11 mouse cellular contexts compared by ENCODE assay signal in the genomic region with DNA sequence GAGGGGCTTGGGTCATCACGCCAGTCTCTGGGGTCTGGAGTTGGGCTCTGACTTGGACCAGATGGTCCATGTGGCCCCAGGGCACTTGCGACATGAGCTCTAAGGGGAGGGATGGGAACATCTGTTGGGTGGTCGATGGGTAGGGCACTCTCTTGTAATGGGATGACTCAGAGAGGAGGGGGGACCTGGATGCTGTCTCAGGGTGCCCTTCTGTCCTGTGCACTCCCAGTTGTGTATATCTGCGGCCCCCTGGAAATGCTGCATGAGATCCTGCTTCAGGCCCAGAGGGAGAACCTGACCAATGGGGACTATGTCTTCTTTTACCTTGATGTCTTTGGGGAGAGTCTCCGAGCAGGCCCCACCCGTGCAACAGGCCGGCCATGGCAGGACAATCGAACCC. TPM values are rescaled to one million over a fixed set of nuclear protein-coding genes. Genes with fewer than 3 reads are reported as not detected.
DNase-seq lines count a peak whose midpoint lies in the region; ATAC-seq and TF ChIP-seq lines count a peak whose summit lies in the region.
"Had no signal": no experiment of that assay in that cellular context is flagged by ENCODE, and none has a peak within 500 bp of the region (broad histone marks: within the 10 kb centered on the region; RNA-seq: fewer than 3 reads in every experiment).

No protein-coding gene starts in this region.

- no peak for ATAC-seq in heart, embryonic 15.5 days (replicated peaks; ENCODE audit: insufficient number of reproducible peaks, insufficient read depth, low FRiP score, low read depth)
- no peak for ATAC-seq in forebrain, embryonic 12.5 days (ENCODE audit: low FRiP score)

- 85% methylated on average over 8 of the region's 8 CpGs for WGBS in heart, embryonic 15.5 days
- WGBS in forebrain, embryonic 12.5 days: 85% methylated on average over 8 of the region's 8 CpGs
- WGBS in midbrain, embryonic 10.5 days: 86% methylated on average over 8 of the region's 8 CpGs

- H3K4me3 ChIP-seq in heart, embryonic 15.5 days: no peak overlapping the region
- no peak overlapping the region for H3K4me3 ChIP-seq in forebrain, embryonic 12.5 days (replicated peaks)
- peak overlapping the region; percentile 75 for H3K4me3 ChIP-seq in midbrain, embryonic 10.5 days
- H3K4me3 ChIP-seq: myocyte had no signal

- H3K4me2 ChIP-seq in heart, embryonic 15.5 days: peak overlapping the region; percentile 95
- peak overlapping the region; percentile 94 for H3K4me2 ChIP-seq in forebrain, embryonic 12.5 days

- no peak for DNase-seq in heart, postnatal 25 days (ENCODE audit: low spot score)
- DNase-seq in brain, embryonic 14.5 days (ENCODE audit: low read depth): peak; percentile 22
- no peak for DNase-seq in midbrain, embryonic 10.5 days (ENCODE audit: low spot score)
- DNase-seq in yolk sac, embryonic 10.5 days (ENCODE audit: low spot score): no peak
- no peak for DNase-seq in gastrocnemius, postnatal 25 days
- DNase-seq in gastrocnemius, postnatal 4 days (ENCODE audit: low spot score in 2 of 2): no peak
- DNase-seq: kidney, adult 2 months had no signal

- H3K9ac ChIP-seq in heart, embryonic 15.5 days: no peak overlapping the region; the same call in 1 of the 2 replicates
- H3K9ac ChIP-seq in forebrain, embryonic 12.5 days: no peak overlapping the region

- intact Hi-C loops in heart, postnatal 25 days (cut with DNase I): loop anchor here (2.0 to 5.0 kb wide), 2 partner anchors 22 to 56 kb away; a partner anchor contains a TSS

- peaks cover 42% of the 10 kb centered on the region for H3K4me1 ChIP-seq in heart, embryonic 15.5 days (replicated peaks)
- peaks cover 37% of the 10 kb centered on the region for H3K4me1 ChIP-seq in forebrain, embryonic 12.5 days
- peaks cover 50% of the 10 kb centered on the region for H3K4me1 ChIP-seq in midbrain, embryonic 10.5 days

- no peaks in the 10 kb centered on the region for H3K9me3 ChIP-seq in heart, embryonic 15.5 days (replicated peaks)
- no peaks in the 10 kb centered on the region for H3K9me3 ChIP-seq in forebrain, embryonic 12.5 days
- no peaks in the 10 kb centered on the region for H3K9me3 ChIP-seq in midbrain, embryonic 10.5 days (replicated peaks)

- peaks cover 7% of the 10 kb centered on the region; the same call in 1 of the 2 replicates for H3K27me3 ChIP-seq in heart, embryonic 15.5 days
- peaks cover 12% of the 10 kb centered on the region for H3K27me3 ChIP-seq in forebrain, embryonic 12.5 days
- peaks cover 31% of the 10 kb centered on the region for H3K27me3 ChIP-seq in midbrain, embryonic 10.5 days (ENCODE audit: low read depth, poor library complexity, severe bottlenecking)

- H3K27ac ChIP-seq in heart, embryonic 15.5 days: no peak overlapping the region
- H3K27ac ChIP-seq in forebrain, embryonic 12.5 days: no peak overlapping the region
- 0 out of 2 replicates have a peak overlapping the region, but pooled peaks have one; percentile 28 for H3K27ac ChIP-seq in midbrain, embryonic 10.5 days (replicated peaks)

- no peak for TF ChIP-seq CTCF in brain, embryonic 14.5 days (IDR thresholded peaks at IDR 0.05; ENCODE audit: borderline replicate concordance, extremely low read depth, insufficient read depth, insufficient read length)

- no peak for TF ChIP-seq POLR2A in brain, embryonic 14.5 days (IDR thresholded peaks at IDR 0.05; ENCODE audit: borderline replicate concordance, extremely low read depth, insufficient read depth, insufficient read length, poor library complexity, severe bottlenecking)

- no peaks in the 10 kb centered on the region for H3K36me3 ChIP-seq in heart, embryonic 15.5 days
- H3K36me3 ChIP-seq in forebrain, embryonic 12.5 days (replicated peaks): no peaks in the 10 kb centered on the region
- H3K36me3 ChIP-seq in midbrain, embryonic 10.5 days: no peaks in the 10 kb centered on the region

RNA-seq across cellular contexts. Expression of a gene that starts 1.6 kb away (rescaled TPM):
- 6.7 and 10.8 TPM in 2 replicates for polyA plus RNA-seq in heart, embryonic 15.5 days (2015; fragmentation: Nextera tagmentation; extraction: Ambion mirVana)
- 10 to 100 TPM; 35.9 to 42.4 TPM for total RNA-seq in heart, postnatal 25 days (2021)
- polyA plus RNA-seq in brain, embryonic 14.5 days (2012; rRNA removed): 61.7 and 65.6 TPM in 2 replicates
- polyA plus RNA-seq in forebrain, embryonic 12.5 days (2016; fragmentation: Nextera tagmentation; extraction: Ambion mirVana): 11.6 and 14.9 TPM in 2 replicates
- polyA plus RNA-seq in midbrain, embryonic 10.5 days (2016; fragmentation: Nextera tagmentation; extraction: Ambion mirVana): 11.7 and 14.3 TPM in 2 replicates
- total RNA-seq in gastrocnemius, postnatal 25 days (2021): 10 to 100 TPM; 32.5 to 36.6 TPM
- 10 to 100 TPM; 42.9 to 49.7 TPM for total RNA-seq in gastrocnemius, postnatal 4 days (2021)

RNA-seq across cellular contexts. Expression of a gene that starts 20.1 kb away (rescaled TPM):
- 0.30 and 0.77 TPM in 2 replicates for polyA plus RNA-seq in heart, embryonic 15.5 days (2015; fragmentation: Nextera tagmentation; extraction: Ambion mirVana)
- under 1 TPM; 0.21 to 0.31 TPM for total RNA-seq in heart, postnatal 25 days (2021)
- 7.3 and 9.0 TPM in 2 replicates for polyA plus RNA-seq in brain, embryonic 14.5 days (2012; rRNA removed)
- 4.3 and 4.6 TPM in 2 replicates for polyA plus RNA-seq in forebrain, embryonic 12.5 days (2016; fragmentation: Nextera tagmentation; extraction: Ambion mirVana)
- 3.0 and 4.3 TPM in 2 replicates for polyA plus RNA-seq in midbrain, embryonic 10.5 days (2016; fragmentation: Nextera tagmentation; extraction: Ambion mirVana)
- under 1 TPM in 1 of 2 experiments, not detected in 1; 0.33 TPM for total RNA-seq in gastrocnemius, postnatal 25 days (2021)
- total RNA-seq in gastrocnemius, postnatal 4 days (2021): under 1 TPM in 1 of 2 experiments, not detected in 1; 0.26 TPM
- total RNA-seq: gastrocnemius, adult 8-10 months had no signal

RNA-seq across cellular contexts. Expression of a gene that starts 23.0 kb away (rescaled TPM):
- 150 and 188 TPM in 2 replicates for polyA plus RNA-seq in heart, embryonic 15.5 days (2015; fragmentation: Nextera tagmentation; extraction: Ambion mirVana)
- total RNA-seq in heart, postnatal 25 days (2021): 100 to 1,000 TPM; 138 to 147 TPM
- 43.0 and 64.6 TPM in 2 replicates for polyA plus RNA-seq in brain, embryonic 14.5 days (2012; rRNA removed)
- 69.5 and 71.2 TPM in 2 replicates for polyA plus RNA-seq in forebrain, embryonic 12.5 days (2016; fragmentation: Nextera tagmentation; extraction: Ambion mirVana)
- 75.5 and 79.3 TPM in 2 replicates for polyA plus RNA-seq in midbrain, embryonic 10.5 days (2016; fragmentation: Nextera tagmentation; extraction: Ambion mirVana)
- total RNA-seq in gastrocnemius, postnatal 25 days (2021): 10 to 100 TPM; 37.5 to 39.6 TPM
- total RNA-seq in gastrocnemius, postnatal 4 days (2021): 10 to 100 TPM; 57.6 to 66.5 TPM

RNA-seq across cellular contexts. Expression of a gene that starts 35.5 kb away (rescaled TPM):
- polyA plus RNA-seq in heart, embryonic 15.5 days (2015; fragmentation: Nextera tagmentation; extraction: Ambion mirVana): 3.8 and 4.6 TPM in 2 replicates
- 10 to 100 TPM; 15.8 to 16.9 TPM for total RNA-seq in heart, postnatal 25 days (2021)
- polyA plus RNA-seq in brain, embryonic 14.5 days (2012; rRNA removed): 27.0 and 42.0 TPM in 2 replicates
- polyA plus RNA-seq in forebrain, embryonic 12.5 days (2016; fragmentation: Nextera tagmentation; extraction: Ambion mirVana): 12.8 and 13.1 TPM in 2 replicates
- polyA plus RNA-seq in midbrain, embryonic 10.5 days (2016; fragmentation: Nextera tagmentation; extraction: Ambion mirVana): 4.6 and 7.2 TPM in 2 replicates
- 10 to 100 TPM; 10.7 to 12.1 TPM for total RNA-seq in gastrocnemius, postnatal 25 days (2021)
- total RNA-seq in gastrocnemius, postnatal 4 days (2021): 10 to 100 TPM in 1 of 2 experiments, 1 to 10 TPM in 1; 9.4 to 12.0 TPM

RNA-seq across cellular contexts. Expression of a gene that starts 35.6 kb away (rescaled TPM):
- 1.6 and 4.0 TPM in 2 replicates for polyA plus RNA-seq in heart, embryonic 15.5 days (2015; fragmentation: Nextera tagmentation; extraction: Ambion mirVana)
- under 1 TPM; 0.20 to 0.26 TPM for total RNA-seq in heart, postnatal 25 days (2021)
- 0.23 and 0.34 TPM in 2 replicates for polyA plus RNA-seq in brain, embryonic 14.5 days (2012; rRNA removed)
- polyA plus RNA-seq in forebrain, embryonic 12.5 days (2016; fragmentation: Nextera tagmentation; extraction: Ambion mirVana): 2.8 and 3.3 TPM in 2 replicates
- 1.6 and 2.1 TPM in 2 replicates for polyA plus RNA-seq in midbrain, embryonic 10.5 days (2016; fragmentation: Nextera tagmentation; extraction: Ambion mirVana)
- under 1 TPM in 1 of 2 experiments, not detected in 1; 0.13 TPM for total RNA-seq in gastrocnemius, postnatal 25 days (2021)
- total RNA-seq in gastrocnemius, postnatal 4 days (2021): under 1 TPM; 0.13 to 0.44 TPM
